Mouse (Mus musculus): ENCODE measurements around the gene Mup2.
"Not testable (repeated sequence)": the region's sequence is repeated elsewhere in the genome, so short reads cannot be mapped to it uniquely, and the experiment has no call there.

Gene Mup2

GRCm38 (mm10) chr4:60154189-60154588 lies at the start of gene Mup2:
Mup2 (minus strand) TSS chr4:60154289.
- not testable (repeated sequence) for DNase-seq (ENCODE audit: low read depth, low spot score)
